Mouse (Mus musculus): Measurements from ENCODE around the gene Sigirr.

Sigirr gene

GRCm38 (mm10) chr7:141041661-141042060 lies 58.7 kb downstream of the Sigirr start:
- in situ Hi-C loops (cut with MboI, MseI), result loop anchor here in 1 of 2 experiments (10.0 kb wide), 1 partner anchor 1243 kb away; no protein-coding TSS in a partner anchor

Measured in T-helper 17 cell (primary cell).